Mouse (Mus musculus) kidney, postnatal 0 days (tissue): ENCODE results near the gene Mri1. TPM values are rescaled to one million over a fixed set of nuclear protein-coding genes. Genes with fewer than 3 reads are reported as not detected.

ENCODE experiments used
- ATAC-seq: fragments of 200-750 bp; cut with Nextera tagmentation; replicated peaks from 2 replicates; pipeline ENCODE4 v1.8.0; 2017; ENCODE audit warnings: low read depth, moderate number of reproducible peaks, moderate TSS enrichment, moderate library complexity; ENCODE audit not compliant: low FRiP score
- DNase-seq: peaks from one replicate; pipeline ENCODE4 v3.0.0-alpha.2; 2016; ENCODE audit warnings: low spot score
- H3K27ac ChIP-seq: fragments of 300-500 bp; sonication (generic); 2 replicates; pipeline ENCODE4 v1.5.1; 2014; ENCODE audit warnings: mild to moderate bottlenecking
- H3K27me3 ChIP-seq: fragments of 300-500 bp; sonication (generic); 2 replicates; pipeline ENCODE4 v1.6.1; 2014; ENCODE audit warnings: low read length, mixed read lengths; ENCODE audit not compliant: insufficient read depth
- H3K36me3 ChIP-seq: fragments of 300-500 bp; sonication (generic); 2 replicates; pipeline ENCODE4 v1.6.1; 2014; ENCODE audit warnings: low read length, mixed read lengths; ENCODE audit not compliant: insufficient read depth
- H3K4me1 ChIP-seq: fragments of 300-500 bp; sonication (generic); replicated peaks from 2 replicates; pipeline ENCODE4 v1.6.1; 2014; ENCODE audit warnings: antibody characterized with exemption, low read length, mixed read lengths; ENCODE audit not compliant: insufficient read depth
- H3K4me2 ChIP-seq: fragments of 300-500 bp; sonication (generic); 2 replicates; pipeline ENCODE4 v1.6.1; 2014; ENCODE audit warnings: mild to moderate bottlenecking, low read length, moderate library complexity, mixed read lengths
- H3K4me3 ChIP-seq: fragments of 300-500 bp; sonication (generic); replicated peaks from 2 replicates; pipeline ENCODE4 v1.5.1; 2014; ENCODE audit warnings: low read depth, low read length
- H3K9ac ChIP-seq: fragments of 300-500 bp; sonication (generic); 2 replicates; pipeline ENCODE4 v1.6.1; 2014; ENCODE audit warnings: low read depth, low read length
- H3K9me3 ChIP-seq: fragments of 300-500 bp; sonication (generic); replicated peaks from 2 replicates; pipeline ENCODE4 v1.6.1; 2016; ENCODE audit warnings: low read length, inconsistent platforms, mixed read lengths
- CTCF ChIP-seq: IDR thresholded peaks from 2 replicates; pipeline ENCODE4 v1.5.1; 2016; ENCODE audit warnings: antibody characterized with exemption, low read depth, mild to moderate bottlenecking, moderate library complexity
- WGBS: fragments of 180-500 bp; shearing (Covaris S2); extraction: QIAGEN DNeasy Blood & Tissue Kit; methylation state at CpG from one replicate; pipeline ENCODE4 v1.1.7; 2014; 5-methylcytosine and 5-hydroxymethylcytosine counted together
- polyA plus RNA-seq: library from polyadenylated mRNA; unstranded; fragments of >200 nt; fragmentation: Nextera tagmentation; extraction: Ambion mirVana; gene quantifications from 2 replicates; pipeline ENCODE4 v1.2.1, GENCODE M21; 2015

The Mri1 gene
- polyA plus RNA-seq, 1 experiment from 2014 or later = 80.4 TPM

GRCm38 (mm10) chr8:84230735-84231134, 26.4 kb downstream of the Mri1 start:
- H3K4me2 ChIP-seq = no peak overlapping the region
- WGBS = 77% methylated on average over 17 of the region's 17 CpGs
- peaks cover 2% of the 10 kb centered on the region; the same call in 1 of the 2 replicates for H3K4me1 ChIP-seq
- H3K27me3 ChIP-seq = no peaks in the 10 kb centered on the region
- peaks cover 49% of the 10 kb centered on the region for H3K36me3 ChIP-seq
- H3K9me3 ChIP-seq = no peaks in the 10 kb centered on the region
- DNase-seq (no peak), ATAC-seq (no peak)
- H3K4me3 ChIP-seq = no peak overlapping the region
- no peak overlapping the region for H3K9ac ChIP-seq
- H3K27ac ChIP-seq = no peak overlapping the region
- TF ChIP-seq CTCF = peak; percentile 45

DNA sequence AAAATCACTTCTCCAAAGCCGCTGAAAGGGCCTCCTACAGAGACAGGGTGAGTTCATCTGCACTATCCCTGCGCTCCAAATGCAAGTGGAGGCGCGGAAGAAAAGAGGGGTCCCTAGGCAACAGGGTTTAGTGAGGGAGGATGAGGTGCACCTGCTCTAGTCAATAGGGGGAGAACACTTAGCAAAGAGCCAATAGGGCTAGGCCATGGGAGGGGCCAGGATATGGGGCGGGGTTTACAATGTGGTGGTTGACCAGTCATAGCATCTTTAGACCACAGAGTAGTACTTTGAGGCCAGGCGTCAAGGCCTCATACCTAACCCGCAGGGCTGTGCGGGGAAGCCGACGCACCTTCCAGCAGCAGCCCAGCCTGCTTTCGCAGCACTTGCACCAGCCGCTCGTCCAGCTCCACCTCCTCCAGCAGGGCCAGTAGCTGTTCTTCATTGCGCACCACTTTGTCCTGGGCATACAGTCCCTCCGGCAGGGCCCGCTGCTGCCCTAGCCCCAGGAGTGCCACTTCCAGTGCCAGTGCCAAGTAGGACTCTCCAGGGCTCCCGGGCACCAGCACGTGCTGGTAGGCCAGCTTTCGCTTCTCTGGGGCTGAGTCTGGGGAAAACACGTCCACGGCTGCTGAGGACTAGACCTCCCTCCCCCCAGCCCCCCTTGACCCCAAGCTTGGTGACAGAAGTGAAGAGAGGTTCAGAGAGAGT, 33.6 kb downstream of the Mri1 start:
- 86% methylated on average over 20 of the region's 21 CpGs for WGBS
- no peak for TF ChIP-seq CTCF
- no peaks in the 10 kb centered on the region for H3K9me3 ChIP-seq
- ATAC-seq (no peak), DNase-seq (no peak)
- H3K27me3 ChIP-seq = no peaks in the 10 kb centered on the region
- no peak overlapping the region for H3K27ac ChIP-seq
- H3K4me2 ChIP-seq = no peak overlapping the region
- peaks cover 74% of the 10 kb centered on the region for H3K36me3 ChIP-seq
- no peak overlapping the region for H3K9ac ChIP-seq
- H3K4me1 ChIP-seq = no peaks in the 10 kb centered on the region
- H3K4me3 ChIP-seq = no peak overlapping the region

GRCm38 (mm10) chr8:84222566-84223165, 34.5 kb downstream of the Mri1 start:
- 89% methylated on average over 9 of the region's 9 CpGs for WGBS
- Histone ChIP-seq H3K4me3 (no peak overlapping the region), H3K9me3 (no peaks in the 10 kb centered on the region), H3K4me2 (no peak overlapping the region), H3K4me1 (no peaks in the 10 kb centered on the region), H3K27me3 (no peaks in the 10 kb centered on the region), H3K9ac (no peak overlapping the region), H3K27ac (no peak overlapping the region), H3K36me3 (peaks cover 73% of the 10 kb centered on the region)
- ATAC-seq (no peak), DNase-seq (no peak)
- no peak for TF ChIP-seq CTCF

- Histone ChIP-seq H3K36me3 (peaks cover 70% of the 10 kb centered on the region), H3K27ac (no peak overlapping the region), H3K9me3 (no peaks in the 10 kb centered on the region), H3K4me2 (no peak overlapping the region), H3K27me3 (no peaks in the 10 kb centered on the region), H3K9ac (no peak overlapping the region), H3K4me1 (no peaks in the 10 kb centered on the region), H3K4me3 (no peak overlapping the region)
- ATAC-seq (no peak), DNase-seq (no peak)
- 84% methylated on average over 7 of the region's 7 CpGs for WGBS
- TF ChIP-seq CTCF = no peak
Measured at GRCm38 (mm10) chr8:84220105-84220504, 37.0 kb downstream of the Mri1 start.

DNA sequence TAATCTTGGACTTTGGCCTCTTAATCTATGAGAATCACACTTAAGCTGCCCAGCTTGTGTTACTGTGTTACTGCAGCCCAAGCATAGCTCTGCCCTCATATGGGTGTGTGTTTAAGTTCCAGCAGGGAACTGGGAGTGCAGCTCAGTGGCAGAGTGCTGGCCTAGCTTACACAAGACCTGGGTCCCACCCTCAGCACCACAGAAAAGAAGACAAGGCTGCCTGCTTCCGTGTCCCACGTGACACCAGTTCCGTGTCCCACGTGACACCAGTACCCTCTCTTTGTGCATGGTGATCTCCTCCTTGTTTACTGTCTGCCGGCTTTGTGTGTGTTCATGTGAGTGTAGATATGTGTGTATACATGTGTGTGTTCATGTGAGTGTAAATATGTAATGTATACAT, 39.0 kb downstream of the Mri1 start:
- no peaks in the 10 kb centered on the region for H3K9me3 ChIP-seq
- WGBS = 96% methylated on average over 5 of the region's 5 CpGs
- H3K27ac ChIP-seq = no peak overlapping the region
- no peaks in the 10 kb centered on the region for H3K4me1 ChIP-seq
- peaks cover 74% of the 10 kb centered on the region for H3K36me3 ChIP-seq
- H3K27me3 ChIP-seq = no peaks in the 10 kb centered on the region
- H3K4me2 ChIP-seq = no peak overlapping the region
- H3K4me3 ChIP-seq = no peak overlapping the region
- ATAC-seq = no peak
- no peak for TF ChIP-seq CTCF
- DNase-seq = no peak
- H3K9ac ChIP-seq = no peak overlapping the region

DNA sequence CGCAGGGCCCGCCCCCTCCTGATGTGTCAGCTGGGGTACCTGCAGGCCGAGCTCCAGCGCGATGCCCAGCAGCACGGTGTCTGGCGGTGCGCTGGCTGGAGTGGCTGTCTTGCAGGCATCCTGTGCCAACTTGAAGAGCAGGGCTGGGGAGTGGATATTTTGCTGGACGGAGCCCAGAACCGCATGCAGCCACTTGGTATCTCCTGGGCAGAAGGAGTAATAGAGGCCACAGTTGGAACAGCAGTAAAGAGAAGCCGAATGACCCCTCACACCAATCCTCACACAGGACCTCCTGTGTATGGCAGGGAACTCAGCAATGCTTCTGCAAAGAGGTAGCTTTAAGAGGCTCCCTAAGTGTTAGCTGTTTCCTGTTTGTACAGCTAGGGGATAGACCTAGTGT, 39.9 kb downstream of the Mri1 start:
- no peak for ATAC-seq
- no peak for TF ChIP-seq CTCF
- WGBS = 96% methylated on average over 11 of the region's 11 CpGs

More for the DNA sequence above, 39.9 kb downstream of the Mri1 start:
- Histone ChIP-seq H3K4me1 (no peaks in the 10 kb centered on the region), H3K9ac (no peak overlapping the region), H3K4me3 (no peak overlapping the region), H3K4me2 (no peak overlapping the region), H3K9me3 (no peaks in the 10 kb centered on the region), H3K27ac (no peak overlapping the region), H3K27me3 (no peaks in the 10 kb centered on the region), H3K36me3 (peaks cover 70% of the 10 kb centered on the region)
- DNase-seq = no peak
